Mouse (Mus musculus) mouse embryonic stem cell (cell line): ENCODE results near the gene Rplp2.

Source experiments
- in situ Hi-C, 2 experiments: fragments of 300-500 bp; cut with MboI; formaldehyde crosslinking; loops; 1 replicate in 1 of 2; 3 replicates in 1 of 2; pipeline ENCODE4 v1.14.3; 2019 to 2020; ENCODE audit warnings: low sequenced_read_pairs in 2 of 2, low pct_unique_long_range_greater_than_20kb in 1 of 2, mixed read lengths in 1 of 2; ENCODE audit not compliant: unreplicated experiment in 1 of 2

The Rplp2 gene

DNA sequence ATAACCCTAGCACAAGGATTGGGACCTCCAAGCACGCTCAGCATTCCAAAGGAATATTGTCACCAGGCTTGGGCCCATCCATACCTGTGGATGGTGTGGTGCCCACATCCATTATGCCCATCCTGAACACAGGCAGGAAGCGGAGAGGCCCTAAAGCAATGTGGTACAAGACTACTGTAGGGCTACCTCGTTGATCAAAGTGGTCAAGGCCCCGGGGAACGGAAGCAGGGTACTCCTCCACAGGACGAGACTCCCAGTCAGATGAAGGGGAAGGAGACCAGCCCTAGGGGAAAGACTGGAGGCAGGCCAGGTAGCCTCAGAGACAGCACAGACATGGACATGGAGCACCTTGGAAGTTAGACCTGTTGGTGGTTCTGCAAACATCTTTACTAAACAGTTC is 25.6 kb downstream of the Rplp2 start:
- in situ Hi-C loops = loop anchor here in 1 of 2 experiments (25.0 kb wide), 1 partner anchor 1535 kb away; the partner anchor contains the start of gene Utf1

DNA sequence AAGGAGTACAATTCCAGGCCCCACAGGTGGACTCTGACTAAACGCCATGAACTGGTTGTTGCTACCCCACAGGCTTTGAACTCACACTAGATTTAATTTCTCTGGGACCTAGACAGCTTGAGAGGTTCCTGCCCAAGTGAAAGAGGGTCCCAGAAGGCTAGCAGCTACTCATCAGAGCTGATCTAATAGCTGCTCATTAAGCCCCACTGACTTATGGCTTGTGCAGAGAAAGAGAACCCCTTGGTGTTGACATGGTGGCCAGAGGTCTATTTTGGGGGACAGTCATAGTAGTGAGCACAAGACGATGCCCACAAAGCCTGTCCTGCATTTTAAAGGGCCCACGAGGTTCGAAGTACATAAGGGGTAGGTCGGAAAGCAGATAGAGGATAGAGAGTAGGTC is 27.0 kb downstream of the Rplp2 start:
- in situ Hi-C loops = loop anchor here in 1 of 2 experiments (25.0 kb wide), 1 partner anchor 1537 kb away; the partner anchor contains the start of gene Utf1

DNA sequence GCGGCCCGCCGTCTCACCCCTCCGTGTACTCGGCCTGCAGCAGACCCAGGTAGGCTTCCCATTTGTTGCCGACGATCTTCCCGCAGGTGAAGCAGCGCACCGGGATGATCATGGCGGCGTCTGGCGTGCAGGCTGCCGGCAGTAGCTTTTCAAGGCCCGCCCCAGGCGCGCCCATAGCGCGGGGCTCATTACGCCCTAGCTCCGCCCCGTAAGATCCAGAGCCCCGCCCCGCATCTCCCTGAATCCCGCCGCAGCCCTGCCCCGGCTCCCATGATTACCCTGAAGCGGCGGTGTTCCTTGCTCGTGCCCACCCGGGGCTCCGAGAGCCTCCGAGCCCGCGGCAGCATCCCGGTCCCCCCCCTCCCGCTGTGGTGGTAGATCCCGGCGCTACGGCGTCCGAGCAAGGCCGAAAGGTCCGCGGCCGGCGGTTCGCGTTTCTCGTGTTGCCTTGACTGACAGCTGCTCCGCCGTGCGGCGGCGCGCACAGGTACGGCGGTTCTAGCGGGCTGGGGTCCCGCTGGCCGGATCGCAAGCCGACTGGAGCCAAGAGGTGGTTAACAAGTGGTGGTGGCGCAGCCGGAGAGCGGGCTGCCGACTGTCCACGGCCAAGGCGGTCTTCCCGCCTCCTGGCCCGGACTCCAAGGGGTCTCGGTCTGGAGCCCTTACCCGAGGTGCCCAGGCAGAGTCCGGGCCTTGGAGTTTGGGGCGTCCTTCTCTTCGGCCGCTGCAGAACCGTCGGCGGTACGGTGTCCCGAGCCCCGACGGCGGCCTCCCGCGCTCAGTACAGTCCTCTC is 28.0 kb downstream of the Rplp2 start, which contains the start of the genes Polr2l and Tspan4:
TSS of gene Polr2l (minus strand) at position 122 of the 794 bp plus-strand sequence.
TSS of gene Tspan4 (plus strand) at position 230 of the 794 bp plus-strand sequence.
- in situ Hi-C loops = no loop called here

DNA sequence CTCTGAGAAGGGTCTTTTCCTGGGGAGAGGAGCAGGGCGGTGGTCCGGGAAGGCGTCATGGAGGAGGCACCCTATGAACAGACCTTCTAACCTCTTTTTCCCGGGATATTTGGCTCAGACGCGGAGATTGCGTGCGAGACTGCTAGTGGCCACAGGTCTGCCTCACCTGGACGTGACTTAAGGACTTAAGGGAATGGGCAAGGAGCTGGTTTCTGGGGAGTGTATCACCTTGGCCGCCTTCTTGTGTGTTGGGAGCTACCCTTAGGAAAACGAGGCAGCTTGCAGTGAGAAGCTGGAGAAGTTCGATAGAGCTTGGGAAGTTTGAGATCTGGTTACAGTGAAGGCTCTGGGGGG is 28.6 kb downstream of the Rplp2 start:
- in situ Hi-C loops = no loop called here

DNA sequence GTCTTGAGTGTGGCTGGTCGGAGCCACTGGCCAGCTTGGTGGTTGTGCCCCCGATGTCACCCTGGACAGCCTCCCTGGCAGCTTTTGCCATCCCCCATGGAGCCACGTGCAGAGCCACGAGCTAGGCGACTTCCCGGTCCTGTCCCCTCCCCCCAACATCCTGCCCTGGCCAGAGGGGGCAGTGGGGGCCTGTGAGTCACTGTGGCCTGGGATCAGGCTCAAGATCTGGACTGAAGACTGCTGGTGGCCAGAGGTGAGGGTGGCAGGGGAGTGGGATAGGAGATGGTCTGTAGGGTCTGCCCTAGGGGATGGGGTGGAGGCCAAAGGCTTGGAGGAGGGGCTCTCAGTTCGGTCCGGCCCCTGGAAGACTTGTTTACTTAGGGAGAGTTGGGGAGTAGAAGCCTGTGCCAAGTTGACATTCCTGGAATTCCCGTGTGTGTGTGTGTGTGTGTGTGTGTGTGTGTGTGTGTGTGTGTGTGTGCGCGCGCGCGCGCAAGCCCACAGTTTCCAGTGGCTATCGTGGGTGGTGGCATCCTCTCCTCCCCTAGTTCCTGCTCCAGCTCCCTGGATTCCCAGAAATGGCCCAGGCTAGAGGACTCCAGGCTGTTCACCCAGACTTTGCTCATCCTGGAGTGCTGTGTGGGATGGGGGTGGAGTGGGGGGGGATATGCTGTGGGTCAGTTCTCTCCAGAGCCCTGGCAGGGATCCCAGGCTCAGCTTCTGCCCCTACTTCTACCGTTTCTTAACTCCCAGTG is 29.2 kb downstream of the Rplp2 start:
- in situ Hi-C loops = no loop called here

DNA sequence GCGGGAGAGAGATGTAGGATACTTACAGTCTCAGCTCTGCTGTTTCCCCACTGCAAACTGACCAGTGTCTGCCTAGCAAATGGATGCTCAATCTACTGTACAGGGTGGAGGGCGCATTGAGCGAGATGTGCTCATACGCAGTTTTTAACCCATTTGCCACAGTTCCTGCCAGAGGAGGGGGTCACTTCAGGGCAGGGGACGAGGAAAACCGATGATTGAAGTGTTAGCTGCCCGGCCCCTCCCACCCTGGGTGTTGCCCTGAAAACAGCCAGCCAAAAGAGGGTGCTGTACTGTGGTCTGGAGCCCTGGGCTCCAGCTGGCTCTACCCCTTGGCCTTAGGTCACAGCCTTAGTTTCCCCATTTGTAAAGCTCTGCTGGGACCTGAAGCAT is 29.8 kb downstream of the Rplp2 start:
- in situ Hi-C loops = no loop called here

DNA sequence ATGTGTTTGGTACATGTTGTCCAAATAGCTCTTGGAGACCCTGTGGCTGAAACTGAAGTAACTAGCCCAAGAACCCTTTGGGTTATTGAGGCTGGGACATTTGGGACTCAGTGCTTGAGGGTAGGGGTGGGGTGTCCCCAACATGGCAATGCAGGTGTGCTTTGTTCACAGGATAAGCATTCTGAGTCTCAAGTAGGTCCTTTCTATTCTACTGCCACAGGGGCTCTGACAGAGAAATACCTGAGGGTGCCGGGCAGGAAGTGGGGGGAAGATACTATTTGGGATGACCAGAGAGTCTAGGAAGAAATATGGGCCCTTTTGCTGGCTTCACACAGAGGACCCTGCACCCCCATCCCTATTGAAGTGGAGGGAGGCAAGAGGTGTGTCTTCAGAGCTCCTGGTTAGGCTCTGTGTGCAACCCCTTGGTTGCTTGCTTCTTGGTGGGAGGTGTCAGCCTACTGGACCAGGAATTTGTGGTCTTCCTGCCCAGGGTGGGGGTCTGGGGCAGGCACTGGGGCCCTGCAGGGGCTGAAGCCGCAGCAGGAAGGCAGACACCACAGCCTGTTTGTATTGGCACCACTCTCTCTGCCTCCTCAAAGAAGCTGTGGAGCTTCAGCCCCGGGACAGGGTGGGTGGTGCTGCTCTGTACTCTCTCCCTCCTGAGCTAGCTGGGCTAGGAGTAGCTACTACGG is 30.6 kb downstream of the Rplp2 start:
- in situ Hi-C loops = no loop called here

DNA sequence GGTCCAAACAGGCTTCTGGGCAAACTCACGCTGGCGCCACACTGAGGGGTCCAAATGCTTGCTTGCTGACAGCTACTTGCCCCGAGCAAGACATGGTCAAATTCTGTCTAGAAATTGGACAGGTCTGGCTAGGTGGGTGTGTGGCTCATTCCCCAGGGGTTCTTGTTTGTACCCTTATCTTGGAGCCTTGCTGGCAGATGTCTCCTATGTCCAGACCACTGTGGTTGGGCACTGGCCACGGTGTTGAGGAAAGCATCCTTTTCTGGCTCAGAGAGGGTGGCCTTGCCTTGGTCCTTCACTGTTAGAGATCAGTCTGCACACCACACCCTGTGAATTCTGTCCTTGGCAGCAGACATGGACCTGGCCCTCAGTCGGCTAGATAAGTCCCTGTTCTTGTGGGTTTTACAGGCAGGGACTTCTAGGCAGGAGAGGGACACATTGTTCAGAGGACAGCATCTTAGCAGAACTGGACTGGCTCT is 31.1 kb downstream of the Rplp2 start:
- in situ Hi-C loops = no loop called here

DNA sequence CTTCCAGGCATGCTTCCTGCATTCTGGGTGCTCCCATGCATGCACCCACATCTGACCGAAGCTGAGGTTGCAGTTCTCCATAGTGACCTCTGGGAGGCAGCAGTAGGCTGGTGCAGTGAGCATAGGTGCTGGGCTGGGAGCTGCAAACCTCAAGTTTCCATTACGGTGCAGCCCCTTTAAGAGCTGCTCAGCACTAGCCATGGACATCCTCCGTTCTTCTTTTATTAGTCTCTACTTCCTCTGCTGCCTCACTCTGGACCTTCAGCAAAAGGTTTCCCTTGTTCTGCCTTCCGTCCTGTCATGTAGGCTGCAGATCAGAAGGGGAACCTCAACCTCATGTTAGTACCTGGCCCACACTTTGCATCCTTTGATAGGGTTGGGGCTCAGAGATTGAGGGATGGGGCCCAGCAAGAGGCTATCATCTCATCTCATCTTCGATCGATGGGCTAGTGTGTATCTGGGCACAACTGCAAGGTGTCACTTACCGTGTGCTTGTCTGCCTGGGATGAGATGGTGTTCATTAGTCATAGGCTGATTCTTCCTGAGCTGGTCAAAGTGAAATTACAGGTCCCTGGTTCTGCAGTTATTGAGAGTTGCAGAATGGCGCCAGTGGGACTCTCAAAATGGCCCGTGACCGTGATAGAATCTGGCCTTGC is 33.8 kb downstream of the Rplp2 start:
- in situ Hi-C loops = no loop called here

DNA sequence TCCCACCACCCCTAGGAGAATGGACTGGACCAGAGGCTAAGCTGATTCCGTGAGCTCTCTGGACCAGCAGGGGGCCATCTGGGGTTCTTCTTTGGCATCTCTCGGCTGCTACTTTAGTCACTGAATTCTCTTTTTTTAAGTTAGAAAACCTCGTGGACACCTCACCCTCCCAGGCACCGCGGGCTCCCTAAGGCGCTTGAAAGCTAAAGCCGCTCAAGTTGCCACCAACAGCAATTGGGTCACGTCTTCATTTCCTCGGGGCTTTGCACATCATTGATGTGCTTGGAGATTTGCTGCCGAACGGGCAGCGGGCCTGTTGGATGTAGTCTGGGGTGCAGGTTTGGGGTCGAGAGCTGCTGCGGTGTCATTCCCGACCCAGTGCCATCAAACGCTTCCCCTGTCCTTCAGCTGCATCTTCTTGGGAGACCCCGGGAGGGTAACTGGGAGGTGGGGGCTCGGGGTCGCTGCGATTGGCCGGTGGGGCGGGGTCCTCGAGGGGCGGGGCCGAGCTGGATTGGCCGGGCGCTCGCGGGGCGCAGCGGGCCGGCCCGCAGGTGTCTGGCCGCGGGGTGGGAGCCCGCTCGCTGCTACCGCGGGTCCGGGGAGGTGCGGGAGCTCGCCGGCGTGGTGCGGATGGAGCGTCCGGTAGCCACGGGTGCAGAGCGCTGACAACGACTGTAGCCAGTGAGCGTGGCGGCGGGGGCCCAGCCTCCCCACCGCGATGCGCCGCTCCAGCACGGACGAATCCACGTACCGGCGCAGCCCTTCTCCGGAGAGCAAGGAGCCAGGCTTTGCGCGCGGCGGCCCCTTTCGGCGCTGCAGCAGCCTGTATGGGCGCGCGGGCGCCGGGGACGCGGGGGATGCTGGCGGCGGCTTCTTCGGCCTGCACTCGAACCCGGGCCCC is 34.6 kb downstream of the Rplp2 start:
- in situ Hi-C loops = no loop called here

DNA sequence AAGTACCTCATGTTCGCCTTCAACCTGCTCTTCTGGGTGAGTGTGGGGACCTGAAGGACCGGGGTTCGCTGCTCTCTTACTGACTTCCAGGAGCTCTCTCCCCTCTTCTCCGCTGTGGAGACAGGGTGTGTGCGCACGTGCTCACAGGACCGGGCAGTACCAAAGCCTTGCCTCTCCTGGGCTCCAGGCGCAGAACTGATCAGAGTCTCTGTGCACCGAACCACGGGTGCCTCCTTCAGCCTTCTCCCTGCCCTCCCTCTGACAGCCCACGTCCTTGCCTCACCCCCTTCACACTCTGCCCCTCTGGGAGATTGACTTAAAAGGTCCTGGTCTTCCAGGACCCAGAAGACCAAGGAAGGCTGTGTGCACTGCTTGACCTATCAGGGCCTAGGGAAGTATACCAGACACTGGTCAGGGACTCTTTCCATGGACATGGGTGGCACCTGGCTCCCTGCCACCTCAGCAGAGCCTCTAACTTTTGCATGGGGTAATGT is 35.4 kb downstream of the Rplp2 start:
- in situ Hi-C loops = no loop called here

DNA sequence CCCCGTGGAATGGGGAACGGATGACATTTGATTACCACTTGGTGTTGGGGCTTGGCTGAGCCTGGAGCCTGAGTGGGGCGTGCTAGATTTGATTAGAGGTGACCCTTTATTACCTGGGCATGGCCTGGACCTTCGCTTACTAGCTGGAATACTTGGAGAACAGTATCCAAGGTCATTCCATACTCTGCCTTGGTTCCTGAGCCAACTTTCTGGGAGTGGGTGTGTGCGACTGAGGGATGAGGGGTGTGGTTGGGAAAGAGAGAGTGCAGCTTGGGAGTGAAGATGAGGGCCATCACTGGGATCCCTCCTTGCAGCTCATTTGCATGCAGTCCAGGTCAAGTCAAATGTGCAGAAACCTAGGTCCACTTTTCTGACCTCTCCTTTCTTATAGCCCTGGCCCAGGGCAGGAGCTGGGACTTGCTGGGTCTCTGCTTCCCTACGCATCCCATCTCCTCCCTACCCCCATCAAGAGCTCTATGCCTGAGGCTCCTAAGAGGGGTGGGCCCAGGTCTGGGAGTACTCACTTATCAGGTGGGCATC is 36.0 kb downstream of the Rplp2 start:
- in situ Hi-C loops = no loop called here

DNA sequence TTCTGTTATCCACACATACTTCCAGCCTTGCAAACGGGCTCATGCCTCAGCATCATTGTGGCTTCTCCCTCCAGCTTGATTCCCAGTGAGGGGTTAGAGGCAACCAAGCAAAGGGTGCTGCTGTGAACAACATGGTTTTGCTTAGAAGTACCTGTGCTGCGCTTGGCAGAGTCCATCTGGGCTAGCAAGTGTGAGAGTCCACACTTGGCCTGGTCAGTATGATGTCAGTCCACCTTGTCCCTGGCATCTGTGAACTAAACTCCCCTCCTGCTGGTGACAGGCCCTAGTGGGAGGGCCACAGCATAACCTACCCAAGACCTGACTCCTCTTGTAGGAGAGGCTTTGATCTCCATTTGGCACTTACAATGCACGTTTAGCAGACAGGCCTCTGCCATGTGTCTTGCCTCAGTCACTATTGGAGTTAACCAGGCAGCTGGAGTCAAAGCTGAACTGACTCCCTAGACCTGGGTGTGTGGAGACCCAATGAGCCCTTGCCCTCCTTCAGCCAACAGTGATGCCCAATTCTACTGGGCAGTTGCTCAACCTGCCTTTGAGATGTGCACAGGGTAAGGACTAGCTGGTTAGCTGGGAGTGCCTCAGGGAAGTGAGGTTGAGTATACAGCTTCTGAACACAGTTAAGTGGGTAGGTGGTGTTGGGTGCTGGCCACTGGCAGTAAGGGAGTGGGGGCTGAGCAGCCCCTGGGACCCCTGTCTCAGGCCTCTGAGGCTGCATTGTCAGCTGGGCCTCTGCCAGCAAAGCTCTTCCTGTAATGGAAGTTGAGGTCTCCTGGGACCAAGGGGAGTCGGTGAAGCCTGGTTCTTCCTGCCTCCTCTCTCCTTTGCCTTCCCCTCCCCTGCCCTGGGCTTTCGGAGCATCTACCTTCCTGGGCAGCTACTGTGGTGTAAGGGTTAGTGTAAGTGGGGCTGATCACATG is 37.3 kb downstream of the Rplp2 start:
- in situ Hi-C loops = no loop called here

DNA sequence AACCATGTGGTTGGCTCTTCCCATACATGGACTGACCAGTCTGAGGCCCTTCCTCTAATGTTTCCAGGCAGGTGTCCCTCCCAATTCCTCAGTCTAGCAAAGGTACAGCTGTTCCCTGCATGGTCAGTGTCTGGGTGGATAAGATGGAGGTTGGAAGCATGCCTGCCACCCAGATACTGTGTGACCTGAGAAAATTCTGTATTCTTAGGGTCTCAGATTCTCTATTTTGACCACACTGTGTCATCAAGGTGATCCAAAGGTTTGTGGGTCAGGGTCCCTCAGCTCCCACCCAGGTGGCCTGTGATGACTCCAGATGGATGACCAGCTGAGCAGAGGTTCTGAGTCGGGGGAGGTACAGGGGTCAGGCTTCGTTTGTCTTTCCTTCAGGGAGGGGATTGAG is 38.0 kb downstream of the Rplp2 start:
- in situ Hi-C loops = no loop called here

DNA sequence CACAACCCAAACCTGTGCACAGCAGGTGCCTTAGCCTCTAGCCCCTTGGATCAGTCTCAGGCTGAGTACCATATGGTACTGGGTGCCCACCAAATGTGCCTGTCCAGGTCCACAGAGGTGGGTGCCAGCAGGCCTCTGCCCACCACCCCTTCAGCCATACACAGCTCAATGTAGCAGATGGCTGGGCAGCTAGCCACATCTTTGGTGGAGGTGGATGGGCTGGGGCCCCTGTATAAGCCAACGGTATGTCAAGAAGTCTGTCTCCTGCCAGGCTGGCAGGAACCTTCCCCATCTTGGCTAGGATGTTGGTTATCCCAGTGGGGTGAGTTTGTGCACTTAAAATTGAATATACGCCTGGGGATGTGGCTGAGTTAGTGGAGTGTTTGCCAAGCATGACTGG is 38.4 kb downstream of the Rplp2 start:
- in situ Hi-C loops = no loop called here

DNA sequence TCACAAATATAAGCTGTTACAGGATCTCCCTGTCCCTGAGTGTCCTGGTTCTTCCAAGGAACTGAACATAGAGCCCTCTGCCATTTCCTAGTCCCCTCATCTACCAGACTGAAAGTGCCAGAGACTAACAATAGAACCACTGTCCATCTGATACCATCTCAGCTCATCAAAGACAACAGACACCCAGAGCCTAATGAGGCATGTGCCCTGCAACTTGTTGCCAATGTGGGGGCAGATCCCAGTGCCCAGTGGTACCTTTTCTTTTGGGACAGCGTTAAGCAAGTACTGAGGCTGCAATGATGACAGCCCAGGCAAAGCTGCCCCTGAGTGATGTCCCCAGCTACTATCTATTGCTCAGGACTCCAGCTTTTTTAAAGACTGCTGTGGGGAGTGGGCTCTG is 39.1 kb downstream of the Rplp2 start:
- in situ Hi-C loops = no loop called here
